Mouse (Mus musculus): ENCODE measurements at regions not wholly inside any gene's neighbourhood (a gene's known extent, or its start where the extent isn't known, plus 50 kb on each side); places are given as distances from the start of the nearest gene placed in this dataset.
A peak's percentile ranks its signal among the peaks of the same experiment; 100 is the strongest.

GRCm38 (mm10) chrX:133787112-133787511 lies 63.7 kb upstream of the Tnmd start:
- DNase-seq (ENCODE audit: low read depth, low spot score) = peak; percentile 7

GRCm38 (mm10) chrX:133754026-133754425 lies 65.2 kb upstream of the Pcdh19 start:
- DNase-seq (ENCODE audit: low read depth, low spot score) = no peak

GRCm38 (mm10) chrX:133752232-133752631 lies 63.4 kb upstream of the Pcdh19 start:
- peak; percentile 24 for DNase-seq (ENCODE audit: low read depth, low spot score)

GRCm38 (mm10) chrX:133743446-133743845 lies 54.7 kb upstream of the Pcdh19 start:
- DNase-seq (ENCODE audit: low read depth, low spot score) = no peak

- DNase-seq (ENCODE audit: low read depth, low spot score) = no peak
These were observed 50.3 kb upstream of the Pcdh19 start for GRCm38 (mm10) chrX:133738980-133739632.
